Mouse (Mus musculus) midbrain, embryonic 16.5 days (tissue): ENCODE data around the gene Zfp523. TPM values are rescaled to one million over a fixed set of nuclear protein-coding genes. Genes with fewer than 3 reads are reported as not detected.

ENCODE experiments used
- ATAC-seq: fragments of 200-750 bp; cut with Nextera tagmentation; 2 replicates; pipeline ENCODE4 v1.8.0; 2017; ENCODE audit warnings: moderate TSS enrichment
- H3K27ac ChIP-seq: fragments of 300-500 bp; sonication (generic); 2 replicates; pipeline ENCODE4 v1.5.1; 2014; ENCODE audit warnings: mild to moderate bottlenecking, low read length, mixed read lengths
- H3K27me3 ChIP-seq: fragments of 300-500 bp; sonication (generic); 2 replicates; pipeline ENCODE4 v1.6.1; 2014; ENCODE audit warnings: low read depth, low read length, mixed read lengths; ENCODE audit not compliant: control insufficient read depth, insufficient read depth
- H3K36me3 ChIP-seq: fragments of 300-500 bp; sonication (generic); 2 replicates; pipeline ENCODE4 v1.6.1; 2014; ENCODE audit warnings: mild to moderate bottlenecking, low read length, moderate library complexity, mixed read lengths; ENCODE audit not compliant: control insufficient read depth, insufficient read depth
- H3K4me1 ChIP-seq: fragments of 300-500 bp; sonication (generic); 2 replicates; pipeline ENCODE4 v1.6.1; 2014; ENCODE audit warnings: mild to moderate bottlenecking, low read length, mixed read lengths; ENCODE audit not compliant: control insufficient read depth, insufficient read depth
- H3K4me2 ChIP-seq: fragments of 300-500 bp; sonication (generic); 2 replicates; pipeline ENCODE4 v1.6.1; 2014; ENCODE audit warnings: mild to moderate bottlenecking, low read length, mixed read lengths
- H3K4me3 ChIP-seq: fragments of 300-500 bp; sonication (generic); 2 replicates; pipeline ENCODE4 v1.5.1; 2014; ENCODE audit warnings: low read depth, mild to moderate bottlenecking, low read length, moderate library complexity, mixed read lengths
- H3K9ac ChIP-seq: fragments of 300-500 bp; sonication (generic); 2 replicates; pipeline ENCODE4 v1.6.1; 2014; ENCODE audit warnings: low read depth, low read length, mixed read lengths
- H3K9me3 ChIP-seq: fragments of 300-500 bp; sonication (generic); replicated peaks from 2 replicates; pipeline ENCODE4 v1.6.1; 2014; ENCODE audit warnings: mild to moderate bottlenecking, low read length, mixed read lengths; ENCODE audit not compliant: control insufficient read depth, poor library complexity, severe bottlenecking
- WGBS: fragments of 180-500 bp; shearing (Covaris S2); extraction: QIAGEN DNeasy Blood & Tissue Kit; methylation state at CpG from one replicate; pipeline ENCODE4 v1.1.7; 2014; 5-methylcytosine and 5-hydroxymethylcytosine counted together
- polyA plus RNA-seq: library from polyadenylated mRNA; unstranded; fragments of >200 nt; fragmentation: Nextera tagmentation; extraction: Ambion mirVana; gene quantifications from 2 replicates; pipeline ENCODE4 v1.2.1, GENCODE M21; 2015

The Zfp523 gene
- polyA plus RNA-seq, 1 experiment from 2014 or later: 42.1 TPM

DNA sequence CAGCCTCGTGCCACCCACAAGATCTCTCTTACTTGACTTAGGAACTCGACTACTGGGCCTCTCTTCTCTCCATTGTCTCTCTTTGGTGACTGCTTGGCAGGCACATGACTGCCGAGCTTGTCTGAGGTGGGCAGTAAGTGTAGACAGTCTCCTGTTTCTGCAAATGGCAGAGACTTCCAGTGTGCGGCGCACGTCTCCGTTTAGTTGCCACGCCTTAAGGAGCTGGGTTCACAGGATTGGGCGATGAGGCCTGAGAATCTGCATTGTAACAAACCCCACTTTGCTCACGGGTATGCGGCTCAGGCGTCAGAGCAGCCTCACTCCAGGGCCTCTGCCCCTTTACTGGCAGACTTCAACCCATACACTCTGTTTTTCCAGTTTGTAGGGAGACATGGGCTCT is 26.5 kb upstream of the Zfp523 start:
- no peak for ATAC-seq

DNA sequence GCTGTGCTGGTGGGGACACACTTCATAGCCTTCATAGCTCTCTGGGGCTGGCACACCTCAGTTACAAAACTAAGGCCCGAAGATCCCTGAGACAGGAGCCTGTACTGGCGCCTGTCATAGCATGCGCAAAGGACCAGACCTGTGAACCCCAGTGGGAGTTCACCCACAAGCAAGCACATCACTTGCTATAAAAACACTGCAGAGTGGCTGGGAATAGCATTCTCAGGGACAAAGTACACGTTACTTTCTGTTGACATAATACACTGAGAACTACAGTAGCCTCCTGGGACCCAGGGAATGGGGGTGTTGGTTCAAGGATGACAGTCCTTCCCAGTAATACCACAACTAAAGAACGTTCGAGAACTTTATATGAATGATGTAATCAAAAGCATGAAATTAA is 23.8 kb upstream of the Zfp523 start:
- Histone ChIP-seq H3K27me3 (no peaks in the 10 kb centered on the region), H3K27ac (no peak overlapping the region), H3K4me3 (no peak overlapping the region), H3K9ac (no peak overlapping the region), H3K36me3 (no peaks in the 10 kb centered on the region; the same call in 1 of the 2 replicates), H3K4me2 (no peak overlapping the region), H3K4me1 (no peaks in the 10 kb centered on the region; the same call in 1 of the 2 replicates), H3K9me3 (no peaks in the 10 kb centered on the region)
- ATAC-seq: no peak
- WGBS: 90% methylated on average over 6 of the region's 6 CpGs

More for the DNA sequence above, 26.5 kb upstream of the Zfp523 start:
- H3K4me2 ChIP-seq: no peak overlapping the region
- H3K27ac ChIP-seq: no peak overlapping the region
- no peak overlapping the region for H3K9ac ChIP-seq
- WGBS: 71% methylated on average over 12 of the region's 12 CpGs
- no peaks in the 10 kb centered on the region for H3K27me3 ChIP-seq
- H3K4me1 ChIP-seq: peaks cover 19% of the 10 kb centered on the region
- no peaks in the 10 kb centered on the region for H3K9me3 ChIP-seq
- H3K4me3 ChIP-seq: no peak overlapping the region
- H3K36me3 ChIP-seq: no peaks in the 10 kb centered on the region; the same call in 1 of the 2 replicates

DNA sequence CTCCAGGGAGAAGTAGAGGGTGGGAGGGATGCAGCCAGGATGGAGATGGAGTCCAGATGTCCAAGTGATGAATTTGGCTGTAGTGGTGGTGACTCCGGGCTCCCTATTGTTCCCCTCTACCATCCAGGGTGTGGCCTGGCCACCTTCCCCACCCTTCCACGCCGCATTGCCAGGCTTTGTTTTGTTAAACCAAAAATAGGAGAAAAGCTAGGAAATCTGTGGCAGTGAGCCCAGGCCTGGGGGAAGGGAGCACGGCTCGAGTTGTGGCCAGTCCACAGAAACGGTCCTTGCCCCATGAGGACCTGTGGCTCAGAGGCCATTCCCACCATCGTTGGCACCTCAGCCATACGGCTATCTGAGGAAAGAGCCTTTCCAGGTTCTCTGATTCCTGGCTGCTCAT is 22.0 kb upstream of the Zfp523 start:
- no peaks in the 10 kb centered on the region for H3K9me3 ChIP-seq
- no peaks in the 10 kb centered on the region for H3K4me1 ChIP-seq
- H3K4me3 ChIP-seq: no peak overlapping the region
- H3K4me2 ChIP-seq: no peak overlapping the region
- H3K27ac ChIP-seq: no peak overlapping the region
- WGBS: 93% methylated on average over 8 of the region's 8 CpGs
- H3K9ac ChIP-seq: no peak overlapping the region
- no peak for ATAC-seq
- no peaks in the 10 kb centered on the region for H3K27me3 ChIP-seq
- H3K36me3 ChIP-seq: no peaks in the 10 kb centered on the region; the same call in 1 of the 2 replicates

DNA sequence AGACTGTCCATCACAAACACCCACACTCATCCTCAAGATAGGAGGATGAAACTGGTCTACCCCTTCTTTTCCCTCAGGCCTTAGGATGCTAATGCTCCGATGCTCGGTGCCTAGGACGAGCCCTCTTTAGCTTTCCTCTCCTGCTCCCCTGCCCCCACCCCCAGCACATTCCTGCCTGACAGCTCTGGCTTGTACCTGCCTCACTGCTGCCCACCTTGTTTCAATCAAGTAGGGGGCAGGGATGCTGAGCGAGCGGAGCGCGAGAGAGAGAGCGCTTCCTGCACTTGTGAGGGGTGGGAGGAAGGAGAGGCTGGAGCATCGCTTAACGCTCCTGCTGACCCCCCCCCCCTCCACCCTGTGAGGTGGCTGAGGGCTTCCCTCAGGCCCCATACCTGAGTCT is 16.6 kb upstream of the Zfp523 start:
- Histone ChIP-seq H3K9me3 (no peaks in the 10 kb centered on the region), H3K27me3 (no peaks in the 10 kb centered on the region), H3K4me3 (no peak overlapping the region), H3K27ac (no peak overlapping the region), H3K4me1 (0 out of 2 replicates have a peak, but pooled peaks cover 2% of the 10 kb centered on the region), H3K9ac (no peak overlapping the region), H3K36me3 (peaks cover 4% of the 10 kb centered on the region; the same call in 1 of the 2 replicates), H3K4me2 (no peak overlapping the region)
- 30% methylated on average over 10 of the region's 10 CpGs for WGBS
- ATAC-seq: no peak

DNA sequence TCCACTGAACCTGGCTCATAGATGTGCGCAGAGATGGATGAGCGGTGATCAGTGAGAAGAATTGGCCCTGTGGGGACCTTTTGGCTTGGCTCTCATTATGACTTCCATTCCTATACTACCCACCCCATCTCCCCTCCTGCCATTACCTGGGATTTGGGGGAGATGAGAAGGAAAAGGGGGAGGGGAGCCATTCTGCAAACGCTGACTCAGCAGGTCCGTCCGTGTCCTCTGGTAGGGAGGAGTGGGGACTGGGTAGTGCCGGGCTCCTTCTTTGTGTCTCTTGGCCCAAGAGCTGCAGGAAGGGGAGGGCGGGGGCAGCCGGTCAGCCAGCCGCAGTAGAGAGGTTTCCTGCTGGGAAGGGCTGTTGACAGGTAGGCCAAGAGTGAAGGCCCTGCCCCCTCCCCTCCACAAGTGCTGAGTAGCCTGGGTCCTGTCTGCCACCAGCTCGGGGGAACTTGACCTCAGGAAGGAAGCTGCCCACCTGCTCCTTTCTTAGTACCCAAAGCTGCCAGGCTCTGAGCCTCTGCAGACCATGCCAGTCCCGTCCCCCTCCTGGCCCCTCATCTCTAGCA is 15.5 kb upstream of the Zfp523 start:
- 0 out of 2 replicates have a peak, but pooled peaks cover 10% of the 10 kb centered on the region for H3K36me3 ChIP-seq
- WGBS: 34% methylated on average over 9 of the region's 11 CpGs
- no peak overlapping the region for H3K27ac ChIP-seq
- ATAC-seq: no peak
- no peak overlapping the region for H3K4me3 ChIP-seq
- 0 out of 2 replicates have a peak, but pooled peaks cover 2% of the 10 kb centered on the region for H3K4me1 ChIP-seq
- no peak overlapping the region for H3K9ac ChIP-seq
- H3K4me2 ChIP-seq: no peak overlapping the region
- no peaks in the 10 kb centered on the region for H3K27me3 ChIP-seq
- no peaks in the 10 kb centered on the region for H3K9me3 ChIP-seq

DNA sequence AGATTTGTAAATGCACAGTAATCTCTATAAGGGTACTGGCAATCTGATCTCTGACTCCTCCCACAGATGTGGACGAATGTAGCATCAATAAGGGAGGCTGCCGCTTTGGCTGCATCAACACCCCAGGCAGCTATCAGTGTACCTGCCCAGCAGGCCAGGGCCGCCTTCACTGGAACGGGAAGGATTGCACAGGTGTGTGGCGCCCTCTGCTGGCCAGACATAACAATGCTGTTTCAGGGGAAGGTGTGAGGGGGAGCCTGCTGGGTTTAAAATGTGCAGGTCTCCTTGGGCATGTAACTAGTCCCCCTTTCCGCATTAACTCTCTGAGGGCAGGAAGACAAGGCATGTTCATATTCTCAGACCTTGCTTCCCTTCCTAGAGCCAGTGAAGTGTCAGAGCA is 13.3 kb upstream of the Zfp523 start:
- 7% methylated on average over 6 of the region's 6 CpGs for WGBS
- Histone ChIP-seq H3K4me2 (no peak overlapping the region), H3K27ac (no peak overlapping the region), H3K9me3 (no peaks in the 10 kb centered on the region), H3K4me1 (0 out of 2 replicates have a peak, but pooled peaks cover 2% of the 10 kb centered on the region), H3K4me3 (no peak overlapping the region), H3K36me3 (peaks cover 17% of the 10 kb centered on the region), H3K9ac (no peak overlapping the region), H3K27me3 (no peaks in the 10 kb centered on the region)
- 0 out of 2 replicates have a peak, but pooled peaks have one; percentile 46 for ATAC-seq

DNA sequence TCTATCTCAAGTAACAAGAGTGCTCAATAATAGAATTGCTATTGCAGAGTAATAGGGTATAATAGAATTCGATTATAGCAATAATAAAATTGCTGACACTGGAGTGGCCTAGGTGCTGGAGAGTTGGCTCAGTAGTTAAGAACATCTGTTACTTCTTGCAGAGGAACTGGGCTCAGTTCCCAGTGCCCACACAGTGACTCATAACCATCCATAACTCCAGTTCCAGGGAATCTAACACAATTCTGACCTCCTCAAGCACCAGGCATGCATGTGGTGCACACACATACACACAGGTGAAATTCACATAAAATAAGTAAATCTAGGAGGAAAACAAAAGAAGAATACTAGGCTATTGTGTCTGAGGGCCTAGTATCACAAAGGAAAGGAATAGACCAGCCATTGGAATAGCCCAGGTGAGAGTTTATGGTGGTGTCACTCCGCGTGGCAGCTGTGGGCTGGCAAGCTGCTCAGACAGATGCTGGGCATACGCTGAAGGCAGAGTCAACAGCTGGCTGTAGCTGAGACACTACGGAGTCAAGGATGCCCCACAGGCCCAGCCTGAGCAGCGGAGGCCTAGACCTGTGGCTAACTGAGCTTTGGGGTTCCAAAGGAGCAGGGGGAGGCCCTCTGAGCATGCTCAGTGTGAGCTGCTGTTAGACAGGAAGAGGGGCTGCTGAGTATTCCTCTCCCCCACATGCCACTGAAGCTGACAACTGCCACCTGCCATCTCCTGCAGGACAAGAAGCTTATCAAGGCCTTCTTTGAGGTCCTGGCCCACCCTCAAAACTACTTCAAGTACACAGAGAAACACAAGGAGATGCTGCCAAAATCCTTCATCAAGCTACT is 6.2 kb upstream of the Zfp523 start:
- WGBS: 94% methylated on average over 6 of the region's 6 CpGs
- H3K4me1 ChIP-seq: peaks cover 2% of the 10 kb centered on the region

DNA sequence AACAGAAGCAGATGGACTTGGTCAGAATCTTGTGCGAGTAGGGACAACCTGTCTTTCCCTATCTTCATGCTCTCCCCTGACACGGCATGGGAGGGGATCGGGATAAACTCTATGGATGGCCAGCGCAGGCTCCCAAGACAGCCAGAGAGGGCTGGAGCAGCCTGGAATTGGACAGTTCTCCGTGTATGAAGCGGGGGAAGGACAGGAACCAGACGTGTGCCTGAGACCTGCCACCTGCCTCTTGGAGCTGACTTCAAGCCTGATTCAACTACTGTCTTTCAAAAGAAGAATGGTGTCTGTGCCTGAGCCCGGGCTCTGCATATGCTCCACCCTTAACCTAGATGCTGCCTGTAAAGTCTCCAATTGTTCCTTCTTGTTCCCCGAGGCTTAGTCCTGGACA is 4.2 kb upstream of the Zfp523 start:
- WGBS: 70% methylated on average over 9 of the region's 9 CpGs
- H3K4me3 ChIP-seq: no peak overlapping the region
- no peak overlapping the region for H3K9ac ChIP-seq

More for the DNA sequence above, 6.2 kb upstream of the Zfp523 start:
- no peak overlapping the region for H3K4me2 ChIP-seq
- H3K27ac ChIP-seq: no peak overlapping the region
- ATAC-seq: no peak
- no peaks in the 10 kb centered on the region for H3K27me3 ChIP-seq
- H3K9me3 ChIP-seq: no peaks in the 10 kb centered on the region
- no peak overlapping the region for H3K4me3 ChIP-seq
- no peak overlapping the region for H3K9ac ChIP-seq
- peaks cover 16% of the 10 kb centered on the region for H3K36me3 ChIP-seq

DNA sequence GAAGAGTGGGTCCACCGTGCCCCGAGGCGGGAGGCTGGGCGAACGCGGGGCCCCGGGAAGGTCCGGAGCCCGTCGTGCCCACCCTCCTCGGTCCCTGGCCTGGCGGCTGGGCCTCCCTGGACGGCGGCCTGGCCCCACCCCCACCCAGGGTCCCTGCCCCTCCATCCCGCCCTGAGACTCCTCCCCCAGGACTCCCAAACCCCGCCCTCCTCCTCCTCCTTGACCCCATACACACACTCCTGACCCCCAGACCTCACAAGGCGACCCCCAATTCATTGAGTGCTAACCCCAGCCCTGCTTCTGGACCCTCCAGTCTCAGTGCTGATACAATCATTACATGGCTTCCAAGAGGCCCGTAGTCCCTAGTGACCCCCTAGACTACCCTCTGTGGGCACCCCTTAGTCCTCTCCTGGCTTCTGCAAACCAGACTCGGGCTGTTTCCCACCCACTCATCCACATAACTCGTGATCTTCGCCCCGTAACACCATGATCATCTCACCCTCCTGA is 664 bp downstream of the Zfp523 start:
- Histone ChIP-seq H3K36me3 (no peaks in the 10 kb centered on the region), H3K9me3 (no peaks in the 10 kb centered on the region)

More for the DNA sequence above, 4.2 kb upstream of the Zfp523 start:
- Histone ChIP-seq H3K9me3 (no peaks in the 10 kb centered on the region), H3K36me3 (peaks cover 11% of the 10 kb centered on the region), H3K4me1 (peaks cover 9% of the 10 kb centered on the region), H3K4me2 (no peak overlapping the region), H3K27me3 (no peaks in the 10 kb centered on the region), H3K27ac (no peak overlapping the region; the same call in 1 of the 2 replicates)
- no peak for ATAC-seq

More for the DNA sequence above, 664 bp downstream of the Zfp523 start:
- ATAC-seq: peak; percentile 25
- Histone ChIP-seq H3K4me3 (peak overlapping the region; percentile 84), H3K27ac (peak overlapping the region; percentile 92), H3K9ac (peak overlapping the region; percentile 97), H3K27me3 (no peaks in the 10 kb centered on the region), H3K4me1 (peaks cover 29% of the 10 kb centered on the region), H3K4me2 (peak overlapping the region; percentile 81)
- WGBS: 7% methylated on average over 19 of the region's 22 CpGs
